Mouse (Mus musculus): Measurements from ENCODE around the gene Rassf10. TPM values are rescaled to one million over a fixed set of nuclear protein-coding genes. Genes with fewer than 3 reads are reported as not detected.
"Not testable (repeated sequence)": the region's sequence is repeated elsewhere in the genome, so short reads cannot be mapped to it uniquely, and the experiment has no call there.

Gene Rassf10
- polyA plus RNA-seq, 1 experiment from 2014 or later = 0.30 TPM

GRCm38 (mm10) chr7:112922801-112923200 is 31.0 kb upstream of the Rassf10 start:
- no peaks in the 10 kb centered on the region for H3K9me3 ChIP-seq (ENCODE audit: control insufficient read depth, low read length)
- H3K4me2 ChIP-seq = no peak overlapping the region
- H3K27me3 ChIP-seq (ENCODE audit: control insufficient read depth, insufficient read depth, low read length) = no peaks in the 10 kb centered on the region
- no peak overlapping the region for H3K9ac ChIP-seq (ENCODE audit: low read length)
- H3K4me3 ChIP-seq (ENCODE audit: low read depth, low read length) = no peak overlapping the region
- DNase-seq (ENCODE audit: low spot score, missing footprints) (no peak), ATAC-seq (ENCODE audit: low FRiP score) (no peak)
- H3K4me1 ChIP-seq (ENCODE audit: control insufficient read depth, insufficient read depth, low read length) = peaks cover 12% of the 10 kb centered on the region; the same call in 1 of the 2 replicates
- H3K27ac ChIP-seq (ENCODE audit: low read depth, low read length) = no peak overlapping the region
- WGBS = 40% methylated on average over 4 of the region's 4 CpGs
- H3K36me3 ChIP-seq (ENCODE audit: control insufficient read depth, insufficient read depth, low read length) = no peaks in the 10 kb centered on the region

GRCm38 (mm10) chr7:112923712-112924111 is 30.1 kb upstream of the Rassf10 start:
- Histone ChIP-seq H3K27me3 (ENCODE audit: control insufficient read depth, insufficient read depth, low read length) (no peaks in the 10 kb centered on the region), H3K9ac (ENCODE audit: low read length) (no peak overlapping the region), H3K27ac (ENCODE audit: low read depth, low read length) (no peak overlapping the region), H3K36me3 (ENCODE audit: control insufficient read depth, insufficient read depth, low read length) (no peaks in the 10 kb centered on the region), H3K4me1 (ENCODE audit: control insufficient read depth, insufficient read depth, low read length) (peaks cover 5% of the 10 kb centered on the region; the same call in 1 of the 2 replicates), H3K4me2 (no peak overlapping the region), H3K9me3 (ENCODE audit: control insufficient read depth, low read length) (no peaks in the 10 kb centered on the region), H3K4me3 (ENCODE audit: low read depth, low read length) (no peak overlapping the region)
- ATAC-seq (ENCODE audit: low FRiP score) (no peak), DNase-seq (ENCODE audit: low spot score, missing footprints) (no peak)
- 71% methylated on average over 3 of the region's 3 CpGs for WGBS

- no peak overlapping the region for H3K9ac ChIP-seq (ENCODE audit: low read length)
- WGBS = 74% methylated on average over 7 of the region's 7 CpGs
- H3K4me1 ChIP-seq (ENCODE audit: control insufficient read depth, insufficient read depth, low read length) = no peaks in the 10 kb centered on the region
- DNase-seq (ENCODE audit: low spot score, missing footprints) (no peak), ATAC-seq (ENCODE audit: low FRiP score) (no peak)
- no peaks in the 10 kb centered on the region for H3K9me3 ChIP-seq (ENCODE audit: control insufficient read depth, low read length)
- no peak overlapping the region for H3K4me2 ChIP-seq
- H3K36me3 ChIP-seq (ENCODE audit: control insufficient read depth, insufficient read depth, low read length) = no peaks in the 10 kb centered on the region
- no peaks in the 10 kb centered on the region for H3K27me3 ChIP-seq (ENCODE audit: control insufficient read depth, insufficient read depth, low read length)
- H3K4me3 ChIP-seq (ENCODE audit: low read depth, low read length) = no peak overlapping the region
- H3K27ac ChIP-seq (ENCODE audit: low read depth, low read length) = no peak overlapping the region
Measured at GRCm38 (mm10) chr7:112930669-112931068, 23.1 kb upstream of the Rassf10 start.

- not testable (repeated sequence) for H3K4me1 ChIP-seq (ENCODE audit: control insufficient read depth, insufficient read depth, low read length); H3K27ac ChIP-seq (ENCODE audit: low read depth, low read length); H3K9ac ChIP-seq (ENCODE audit: low read length); H3K27me3 ChIP-seq (ENCODE audit: control insufficient read depth, insufficient read depth, low read length); ATAC-seq (ENCODE audit: low FRiP score); H3K4me3 ChIP-seq (ENCODE audit: low read depth, low read length); H3K9me3 ChIP-seq (ENCODE audit: control insufficient read depth, low read length); H3K4me2 ChIP-seq; DNase-seq (ENCODE audit: low spot score, missing footprints); H3K36me3 ChIP-seq (ENCODE audit: control insufficient read depth, insufficient read depth, low read length)
- 85% methylated on average over 5 of the region's 5 CpGs for WGBS
Measured at GRCm38 (mm10) chr7:112935876-112936275, 17.9 kb upstream of the Rassf10 start.

GRCm38 (mm10) chr7:112937089-112937488 is 16.7 kb upstream of the Rassf10 start:
- Histone ChIP-seq H3K9ac (ENCODE audit: low read length) (no peak overlapping the region), H3K9me3 (ENCODE audit: control insufficient read depth, low read length) (no peaks in the 10 kb centered on the region), H3K4me2 (no peak overlapping the region), H3K27me3 (ENCODE audit: control insufficient read depth, insufficient read depth, low read length) (no peaks in the 10 kb centered on the region), H3K36me3 (ENCODE audit: control insufficient read depth, insufficient read depth, low read length) (no peaks in the 10 kb centered on the region), H3K27ac (ENCODE audit: low read depth, low read length) (no peak overlapping the region), H3K4me1 (ENCODE audit: control insufficient read depth, insufficient read depth, low read length) (no peaks in the 10 kb centered on the region), H3K4me3 (ENCODE audit: low read depth, low read length) (no peak overlapping the region)
- 89% methylated on average over 8 of the region's 8 CpGs for WGBS
- ATAC-seq (ENCODE audit: low FRiP score) = no peak
- no peak for DNase-seq (ENCODE audit: low spot score, missing footprints)

GRCm38 (mm10) chr7:112938959-112939358 is 14.8 kb upstream of the Rassf10 start:
- Histone ChIP-seq H3K4me1 (ENCODE audit: control insufficient read depth, insufficient read depth, low read length) (no peaks in the 10 kb centered on the region), H3K9me3 (ENCODE audit: control insufficient read depth, low read length) (no peaks in the 10 kb centered on the region), H3K4me3 (ENCODE audit: low read depth, low read length) (no peak overlapping the region), H3K9ac (ENCODE audit: low read length) (no peak overlapping the region), H3K36me3 (ENCODE audit: control insufficient read depth, insufficient read depth, low read length) (no peaks in the 10 kb centered on the region), H3K27ac (ENCODE audit: low read depth, low read length) (no peak overlapping the region), H3K4me2 (no peak overlapping the region), H3K27me3 (ENCODE audit: control insufficient read depth, insufficient read depth, low read length) (no peaks in the 10 kb centered on the region)
- 64% methylated on average over 5 of the region's 5 CpGs for WGBS
- ATAC-seq (ENCODE audit: low FRiP score) (no peak), DNase-seq (ENCODE audit: low spot score, missing footprints) (no peak)

GRCm38 (mm10) chr7:112942567-112942966 is 11.2 kb upstream of the Rassf10 start:
- no peak overlapping the region for H3K4me3 ChIP-seq (ENCODE audit: low read depth, low read length)
- H3K27ac ChIP-seq (ENCODE audit: low read depth, low read length) = no peak overlapping the region
- H3K36me3 ChIP-seq (ENCODE audit: control insufficient read depth, insufficient read depth, low read length) = no peaks in the 10 kb centered on the region
- no peaks in the 10 kb centered on the region for H3K9me3 ChIP-seq (ENCODE audit: control insufficient read depth, low read length)
- H3K9ac ChIP-seq (ENCODE audit: low read length) = no peak overlapping the region
- ATAC-seq (ENCODE audit: low FRiP score) = no peak
- no peaks in the 10 kb centered on the region for H3K27me3 ChIP-seq (ENCODE audit: control insufficient read depth, insufficient read depth, low read length)
- DNase-seq (ENCODE audit: low spot score, missing footprints) = no peak
- H3K4me2 ChIP-seq = no peak overlapping the region
- 78% methylated on average over 5 of the region's 5 CpGs for WGBS
- no peaks in the 10 kb centered on the region for H3K4me1 ChIP-seq (ENCODE audit: control insufficient read depth, insufficient read depth, low read length)

- no peak overlapping the region for H3K9ac ChIP-seq (ENCODE audit: low read length)
- H3K9me3 ChIP-seq (ENCODE audit: control insufficient read depth, low read length) = no peaks in the 10 kb centered on the region
- no peak overlapping the region for H3K4me2 ChIP-seq
- H3K4me3 ChIP-seq (ENCODE audit: low read depth, low read length) = no peak overlapping the region
- H3K27me3 ChIP-seq (ENCODE audit: control insufficient read depth, insufficient read depth, low read length) = no peaks in the 10 kb centered on the region
- ATAC-seq (ENCODE audit: low FRiP score) (no peak), DNase-seq (ENCODE audit: low spot score, missing footprints) (no peak)
- 96% methylated on average over 1 of the region's 1 CpGs for WGBS
- H3K4me1 ChIP-seq (ENCODE audit: control insufficient read depth, insufficient read depth, low read length) = no peaks in the 10 kb centered on the region
- no peak overlapping the region for H3K27ac ChIP-seq (ENCODE audit: low read depth, low read length)
- H3K36me3 ChIP-seq (ENCODE audit: control insufficient read depth, insufficient read depth, low read length) = no peaks in the 10 kb centered on the region
Measured at GRCm38 (mm10) chr7:112943056-112943455, 10.7 kb upstream of the Rassf10 start.

GRCm38 (mm10) chr7:112946706-112947105 is 7.1 kb upstream of the Rassf10 start:
- Histone ChIP-seq H3K9ac (ENCODE audit: low read length) (no peak overlapping the region), H3K27me3 (ENCODE audit: control insufficient read depth, insufficient read depth, low read length) (no peaks in the 10 kb centered on the region), H3K9me3 (ENCODE audit: control insufficient read depth, low read length) (no peaks in the 10 kb centered on the region), H3K36me3 (ENCODE audit: control insufficient read depth, insufficient read depth, low read length) (no peaks in the 10 kb centered on the region), H3K4me3 (ENCODE audit: low read depth, low read length) (no peak overlapping the region), H3K4me1 (ENCODE audit: control insufficient read depth, insufficient read depth, low read length) (no peaks in the 10 kb centered on the region), H3K27ac (ENCODE audit: low read depth, low read length) (no peak overlapping the region), H3K4me2 (no peak overlapping the region)
- no peak for ATAC-seq (ENCODE audit: low FRiP score)
- WGBS = 68% methylated on average over 6 of the region's 6 CpGs
- DNase-seq (ENCODE audit: low spot score, missing footprints) = no peak
